Mouse (Mus musculus): ENCODE measurements around the gene Dnase1l2.

The Dnase1l2 gene

DNA sequence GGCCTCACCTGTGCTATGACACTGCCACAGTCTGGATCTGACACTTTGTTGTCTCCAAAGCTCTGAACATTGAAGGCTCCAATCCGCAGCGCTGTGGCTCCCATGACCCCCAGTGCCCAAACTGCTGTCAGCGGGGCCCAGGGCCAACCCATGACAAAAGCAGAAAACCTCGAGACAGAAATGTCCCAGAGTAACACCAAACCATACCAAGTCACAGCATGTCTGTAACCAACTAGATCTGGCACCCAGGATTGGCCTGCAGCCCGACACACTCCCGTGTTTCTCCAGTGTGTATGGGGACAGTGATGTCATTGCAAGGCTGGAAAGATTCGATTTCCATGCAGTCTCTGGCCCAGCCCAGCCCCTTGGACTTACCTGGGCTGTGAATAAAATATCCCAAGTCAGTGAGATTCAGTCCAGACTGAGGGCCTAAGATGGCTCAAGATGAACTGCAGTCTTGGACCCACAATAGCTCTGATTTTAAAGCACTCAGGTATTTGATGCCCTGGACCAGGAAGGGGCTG, at the start of gene Dnase1l2:
TSS of gene Dnase1l2 (minus strand) at position 474 of the 524 bp plus-strand sequence.
- no peak for DNase-seq (ENCODE audit: low spot score)

- no peak for DNase-seq (ENCODE audit: low spot score)
These were observed 47.5 kb upstream of the Dnase1l2 start for GRCm38 (mm10) chr17:24490399-24490798.

DNA sequence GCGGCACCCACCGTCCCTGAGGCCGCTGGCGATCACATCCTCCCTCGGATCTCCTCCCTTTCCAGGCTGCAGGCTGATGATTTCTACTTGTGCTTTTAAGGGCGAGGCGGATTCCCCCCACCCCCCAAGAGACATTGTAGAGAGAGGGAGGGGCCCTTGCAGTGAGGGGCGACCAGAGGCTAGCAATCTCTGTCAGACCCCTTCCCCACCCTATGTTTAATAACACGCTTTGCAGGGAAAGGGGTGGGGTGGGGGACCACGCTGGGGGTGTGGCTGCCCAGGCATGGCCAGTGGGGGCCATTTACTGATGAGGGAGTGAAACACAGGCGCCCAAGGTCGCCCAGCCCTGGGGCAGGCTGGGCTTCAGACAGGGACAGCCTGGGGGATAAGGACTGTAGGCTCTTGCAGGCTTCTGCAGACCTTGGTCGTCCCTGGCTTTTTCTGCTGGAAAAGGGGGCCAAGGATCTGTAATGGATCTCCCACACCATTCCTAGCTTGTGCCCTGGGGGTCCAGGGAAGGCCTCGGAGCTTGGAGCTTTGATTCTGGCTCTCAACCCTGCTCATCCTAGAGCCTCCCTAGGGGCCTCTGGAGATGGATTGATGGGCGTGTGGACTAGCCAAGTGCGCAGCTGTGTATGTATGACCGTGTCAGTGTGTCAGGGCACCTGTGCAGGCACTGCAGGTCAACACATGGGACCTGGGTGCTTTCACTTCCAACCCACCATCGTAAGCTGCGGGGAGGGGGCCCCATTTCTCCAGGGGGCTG, 46.5 kb upstream of the Dnase1l2 start:
- no peak for DNase-seq (ENCODE audit: low spot score)

GRCm38 (mm10) chr17:24488662-24489264, 45.9 kb upstream of the Dnase1l2 start:
- DNase-seq (ENCODE audit: low spot score), result no peak

- no peak for DNase-seq (ENCODE audit: low spot score)
These were observed 45.3 kb upstream of the Dnase1l2 start, which contains the start of gene Caskin1 for GRCm38 (mm10) chr17:24488186-24488661. Gene Caskin1, plus strand, starts transcription at chr17:24488601.

DNA sequence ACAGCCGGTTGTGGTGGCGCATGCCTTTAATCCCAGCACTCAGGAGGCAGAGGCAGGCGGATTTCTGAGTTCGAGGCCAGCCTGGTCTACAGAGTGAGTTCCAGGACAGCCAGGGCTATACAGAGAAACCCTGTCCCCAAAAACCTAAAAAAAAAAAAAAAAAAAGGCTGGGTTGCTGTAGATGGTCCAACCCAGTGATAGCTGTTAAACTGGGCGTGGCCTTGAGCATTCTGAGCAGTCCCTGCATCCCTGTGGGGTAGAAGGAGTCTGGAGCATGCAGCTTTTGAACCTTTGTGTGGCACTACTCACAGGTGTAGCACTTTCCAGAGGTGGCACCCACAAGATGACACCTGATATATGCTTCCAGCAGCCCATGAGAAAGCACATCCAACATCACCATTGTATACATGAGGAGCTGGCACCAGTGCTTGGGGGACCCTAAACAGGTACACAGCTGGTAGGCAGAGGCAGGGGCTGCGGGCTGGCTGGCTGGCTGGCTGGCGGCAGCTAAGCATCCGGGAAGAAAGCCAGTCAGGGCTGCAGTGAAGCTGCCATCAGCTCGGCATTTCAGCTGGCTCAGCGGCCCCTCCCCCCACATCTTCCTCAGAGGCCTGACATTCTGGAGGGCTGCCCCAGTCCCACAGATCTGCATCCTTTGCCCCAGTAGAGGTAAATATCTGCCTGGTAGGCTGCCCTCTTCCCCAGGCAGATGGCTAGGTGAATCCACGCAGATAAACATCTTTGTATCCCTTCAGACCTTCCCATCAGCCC, 42.4 kb upstream of the Dnase1l2 start:
- DNase-seq (ENCODE audit: low spot score), result no peak

- no peak for DNase-seq (ENCODE audit: low spot score)
These were observed 40.6 kb upstream of the Dnase1l2 start for GRCm38 (mm10) chr17:24483495-24483894.

DNA sequence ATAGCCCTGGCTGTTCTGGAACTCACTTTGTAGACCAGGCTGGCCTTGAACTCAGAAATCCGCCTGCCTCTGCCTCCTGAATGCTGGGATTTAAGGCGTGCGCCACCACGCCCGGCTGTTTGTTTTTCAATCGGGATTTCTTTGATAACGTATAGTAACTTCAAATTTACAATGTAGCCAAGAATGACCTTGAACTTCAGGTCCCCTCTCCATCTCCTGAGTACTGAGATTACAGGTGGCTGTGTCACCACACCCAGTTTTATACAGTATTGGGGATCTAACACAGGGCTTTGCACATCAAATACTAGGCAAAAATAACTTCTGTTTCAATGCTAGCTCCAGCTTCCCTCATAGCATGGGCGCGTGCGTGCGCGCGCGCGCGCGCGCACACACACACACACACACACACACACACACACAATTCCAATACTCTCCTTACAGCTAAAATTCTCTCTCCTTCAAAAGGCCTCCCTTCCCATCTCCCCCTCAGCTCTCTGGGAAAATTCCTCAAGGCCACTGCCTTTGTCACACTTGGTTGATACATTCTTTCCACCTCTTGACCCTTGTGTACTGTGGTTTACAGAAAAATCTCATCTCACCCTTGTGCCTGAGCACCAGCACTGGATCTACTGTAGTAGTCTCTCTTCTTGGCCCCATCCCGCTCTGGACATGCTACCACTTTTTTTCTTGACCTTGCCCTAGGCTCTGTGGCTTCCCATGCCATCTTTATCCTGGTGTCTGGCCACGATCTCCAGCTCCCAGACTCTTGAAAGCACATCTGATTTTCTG, 38.3 kb upstream of the Dnase1l2 start:
- no peak for DNase-seq (ENCODE audit: low spot score)

DNA sequence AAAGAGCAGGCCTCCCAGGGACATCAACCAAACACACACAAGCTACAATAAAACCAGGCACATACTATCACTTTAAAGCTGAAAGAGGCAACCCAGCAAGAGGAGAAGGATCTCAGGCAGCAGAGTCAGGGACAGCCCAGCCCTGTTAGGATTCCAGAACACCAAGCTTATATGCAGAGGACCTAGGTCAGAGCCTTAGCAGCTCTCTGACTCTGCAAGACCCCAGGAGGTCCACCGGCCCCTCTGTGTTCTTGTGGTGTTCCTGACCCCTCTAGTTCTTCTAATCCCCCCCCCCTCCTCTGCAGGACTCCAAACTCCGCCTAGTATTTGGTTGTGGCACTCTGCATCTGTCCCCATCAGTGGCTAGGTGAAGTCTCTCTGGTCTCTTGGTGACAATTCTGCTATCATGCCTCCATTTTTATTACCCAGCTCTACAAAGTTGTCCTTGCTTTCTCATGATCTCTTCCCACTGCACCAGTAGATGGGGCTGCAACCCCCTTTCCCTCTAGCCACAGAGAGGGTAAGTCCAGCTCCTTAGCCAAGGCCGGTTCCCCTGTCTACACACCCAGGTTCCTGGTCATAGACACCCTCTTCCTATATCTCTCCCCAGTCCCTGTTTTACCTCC, 37.4 kb upstream of the Dnase1l2 start:
- DNase-seq (ENCODE audit: low spot score), result no peak

DNA sequence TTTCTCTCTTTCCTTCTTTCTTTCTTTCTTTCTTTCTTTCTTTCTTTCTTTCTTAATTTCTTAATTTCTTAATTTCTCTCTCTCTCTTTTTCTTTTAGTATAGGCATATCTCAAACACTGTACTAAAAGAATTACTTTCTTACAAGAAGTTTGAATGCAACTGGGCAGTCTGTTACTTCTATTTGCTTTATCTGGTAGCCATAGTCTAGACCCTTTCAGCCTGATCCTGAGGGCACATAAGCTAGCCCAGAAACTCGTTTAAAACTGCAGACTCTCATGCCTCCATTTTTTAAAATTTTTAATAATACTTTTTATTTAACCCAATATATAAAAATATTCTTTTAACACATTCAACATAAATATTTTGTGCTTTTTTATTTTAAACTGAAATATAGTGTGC, 36.5 kb upstream of the Dnase1l2 start:
- DNase-seq (ENCODE audit: low spot score), result no peak

DNA sequence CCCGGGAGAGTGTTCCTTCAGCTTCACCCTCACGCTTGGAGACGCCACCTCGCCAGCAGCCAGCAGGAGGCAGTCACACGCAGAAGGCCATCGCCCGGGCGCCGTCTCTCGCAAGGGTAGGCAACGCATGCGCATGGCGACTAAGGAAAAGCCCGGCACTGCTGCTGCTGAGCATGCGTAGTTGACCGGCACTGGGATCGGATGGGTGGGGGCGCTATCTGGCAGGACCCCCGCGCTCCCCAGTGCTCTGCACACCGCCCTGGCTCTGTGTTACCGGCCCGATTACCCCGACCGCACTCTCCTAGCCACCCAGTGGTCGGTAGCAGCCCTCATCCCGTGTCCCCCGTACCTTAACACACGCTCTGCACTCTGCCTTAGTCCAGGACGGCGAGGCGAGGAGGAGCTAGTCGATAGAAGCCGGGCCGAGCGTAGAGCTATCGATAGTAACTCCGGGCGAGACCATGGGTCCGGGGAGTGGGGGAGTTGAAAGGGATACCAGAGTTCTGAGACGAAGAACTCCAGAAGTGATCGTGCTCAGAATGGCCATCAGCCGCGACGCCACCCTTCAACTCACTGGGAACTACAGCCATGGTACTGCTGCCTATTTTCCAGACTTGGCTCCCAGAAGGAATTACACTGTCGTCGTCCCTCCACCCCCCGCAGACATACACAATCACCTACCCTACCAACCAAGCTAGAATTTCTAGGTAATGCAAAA, 35.9 kb upstream of the Dnase1l2 start, which contains the start of gene Mlst8:
TSS of gene Mlst8 (minus strand) at position 416 of the 718 bp plus-strand sequence.
- DNase-seq (ENCODE audit: low spot score), result peak; percentile 95

DNA sequence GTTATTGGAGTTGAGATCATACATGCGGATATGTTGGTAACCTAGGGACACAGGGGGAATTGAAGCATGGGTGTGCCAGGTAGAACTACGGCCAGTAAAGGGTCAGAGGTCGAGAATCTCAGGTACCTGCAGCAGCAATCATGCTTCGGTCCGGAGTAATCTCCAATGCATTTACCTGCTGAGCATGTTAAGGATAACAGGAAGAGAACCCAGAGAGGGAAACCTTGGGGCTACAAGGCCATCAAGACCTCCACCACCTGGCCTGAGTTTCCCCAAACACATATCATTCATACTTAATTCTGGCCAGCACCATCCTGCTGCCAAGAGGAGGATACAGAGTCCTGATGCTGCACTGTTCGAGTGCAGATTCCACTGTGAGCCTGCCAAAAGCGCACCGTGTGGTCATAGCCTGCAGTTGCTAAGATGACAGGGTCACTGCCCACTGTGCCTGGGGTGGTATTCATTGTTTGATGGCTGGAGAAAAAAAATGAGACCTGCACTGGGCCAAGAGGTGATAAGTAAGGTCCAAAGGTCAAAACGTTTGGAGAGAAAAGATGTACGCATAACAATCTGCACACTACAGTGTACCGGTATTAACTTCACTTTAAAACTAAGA, 35.2 kb upstream of the Dnase1l2 start:
- DNase-seq (ENCODE audit: low spot score), result no peak

GRCm38 (mm10) chr17:24477053-24477984, 34.4 kb upstream of the Dnase1l2 start:
- DNase-seq (ENCODE audit: low spot score), result no peak

DNA sequence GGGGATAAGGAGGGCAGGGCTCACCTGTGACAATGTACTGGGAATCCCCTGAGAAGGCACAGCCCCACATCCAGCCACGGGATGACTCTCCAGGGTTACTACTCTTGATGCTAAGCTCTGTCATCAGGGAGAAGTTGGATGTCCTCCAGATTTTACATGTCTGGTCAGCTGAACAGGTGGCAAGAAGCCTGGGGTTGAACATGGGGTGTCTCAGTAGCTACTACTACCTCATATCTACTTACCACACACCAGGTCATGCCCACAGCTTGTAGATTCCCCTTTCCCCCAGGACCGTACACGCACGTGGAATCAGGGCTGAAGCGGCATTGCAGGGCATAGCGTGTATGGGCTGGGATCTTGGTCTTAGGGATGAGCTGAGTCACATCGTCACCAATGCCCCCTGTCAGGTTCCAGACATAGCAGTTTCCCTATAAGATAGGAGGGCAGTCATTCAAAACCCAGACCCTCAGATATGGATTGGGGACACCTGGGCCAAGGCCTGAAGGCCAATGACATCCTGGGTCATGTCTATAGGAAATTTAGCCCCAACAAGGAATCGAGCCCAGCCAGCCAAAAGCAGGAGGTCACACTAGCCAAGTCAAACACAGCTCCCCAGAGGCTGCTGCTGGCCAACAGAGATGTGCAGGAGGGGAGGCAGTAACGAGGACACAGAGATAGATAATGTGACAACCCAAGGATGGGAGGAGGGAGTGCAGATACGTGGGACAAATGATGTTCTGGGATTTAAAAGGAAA, 33.3 kb upstream of the Dnase1l2 start:
- no peak for DNase-seq (ENCODE audit: low spot score)

DNA sequence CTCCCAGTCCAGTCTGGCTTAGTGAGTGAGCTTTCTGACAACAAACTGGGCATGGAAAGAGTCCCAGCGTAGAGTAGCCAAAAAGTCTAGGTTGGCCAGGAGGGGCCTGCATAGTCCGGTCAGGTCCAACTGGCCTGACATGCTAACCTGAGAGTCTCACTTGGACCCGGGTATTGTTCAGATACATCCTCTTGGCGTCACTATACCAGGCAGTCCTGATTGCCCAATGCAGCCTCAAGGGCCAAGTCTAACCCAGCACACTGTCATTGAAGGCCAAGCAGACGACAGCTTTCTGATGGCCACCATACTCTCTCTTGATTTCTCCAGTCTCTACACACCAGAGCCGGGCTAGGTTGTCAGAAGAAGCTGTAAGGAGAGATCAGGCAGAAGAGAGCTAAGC, 32.7 kb upstream of the Dnase1l2 start:
- DNase-seq (ENCODE audit: low spot score), result no peak

DNA sequence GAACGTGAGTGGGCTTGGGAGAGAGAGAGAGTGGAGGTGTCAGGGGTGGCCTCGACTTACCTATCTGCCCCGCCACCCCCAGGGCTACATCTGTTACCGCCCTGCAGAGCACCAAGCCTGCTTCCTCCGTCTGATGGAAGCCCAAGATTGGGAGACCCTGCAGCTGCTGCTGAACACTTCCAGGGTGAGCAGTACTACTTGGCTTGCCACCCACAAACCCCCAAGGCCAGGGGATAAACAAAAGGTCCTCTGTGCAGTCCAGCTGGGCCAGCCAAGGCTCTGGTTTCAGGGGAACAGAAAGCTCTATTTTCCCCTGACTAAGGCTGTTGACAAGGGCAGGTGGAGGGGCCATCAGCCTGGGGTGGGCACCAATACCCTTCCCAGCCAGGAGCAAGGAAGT, 31.7 kb upstream of the Dnase1l2 start:
- DNase-seq (ENCODE audit: low spot score), result no peak

DNA sequence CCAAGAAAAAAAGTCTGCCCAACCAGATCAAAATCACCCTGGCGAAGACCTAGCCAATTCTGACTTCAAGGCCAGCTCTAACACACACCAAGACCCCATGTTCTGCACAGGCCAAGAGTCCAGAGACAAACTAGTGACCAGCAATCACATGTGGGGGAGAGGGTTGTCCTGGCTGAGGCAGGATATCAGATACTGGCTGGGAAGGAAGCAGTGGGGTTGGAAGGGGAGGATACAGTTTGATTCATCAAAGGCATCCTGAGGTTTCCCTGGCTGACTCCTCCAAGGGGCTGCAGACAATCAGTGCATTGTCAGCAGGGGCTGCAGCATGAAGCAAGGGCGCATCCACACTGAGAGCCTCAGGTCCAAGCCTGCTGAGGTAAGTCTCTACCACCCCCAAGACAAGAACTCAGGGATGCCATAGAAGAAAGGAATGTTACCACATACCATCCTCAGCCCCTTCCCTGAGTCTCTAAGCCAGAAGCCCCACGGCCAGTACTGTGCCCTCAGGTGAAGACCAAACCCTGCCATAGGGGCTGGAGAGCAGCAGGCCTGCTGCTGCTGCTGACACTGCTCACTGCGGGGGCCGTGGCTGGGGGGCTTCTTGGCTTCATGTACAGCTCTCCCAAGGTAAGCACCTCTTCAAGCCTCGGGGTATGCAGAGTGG, 30.8 kb upstream of the Dnase1l2 start, which contains the start of gene Bricd5:
TSS of gene Bricd5 (plus strand) at position 273 of the 664 bp plus-strand sequence.
- DNase-seq (ENCODE audit: low spot score), result no peak

All from left cerebral cortex, adult 11 months (tissue).